Mouse (Mus musculus) left cerebral cortex, postnatal 10 days (tissue): ENCODE data around the gene Lmod3. TPM values are rescaled to one million over a fixed set of nuclear protein-coding genes. Genes with fewer than 3 reads are reported as not detected.

ENCODE experiments used
- DNase-seq, 2 experiments: peaks; one replicate each; pipeline ENCODE4 v3.0.0; 2021 to 2022; ENCODE audit warnings: low spot score in 2 of 2, mixed read lengths in 1 of 2; ENCODE audit errors: extremely low spot score in 1 of 2
- intact Hi-C: fragments of 180-260 bp; cut with DNase I; formaldehyde crosslinking; loops from one replicate; pipeline ENCODE4 v1.15.1; 2025
- total RNA-seq, 2 experiments: library from RNA; stranded (reverse); gene quantifications; 2 replicates each; pipeline ENCODE4 v1.2.3; 2021

The Lmod3 gene
- total RNA-seq, 2 experiments from 2014 or later: 0.87 to 0.94 TPM

DNA sequence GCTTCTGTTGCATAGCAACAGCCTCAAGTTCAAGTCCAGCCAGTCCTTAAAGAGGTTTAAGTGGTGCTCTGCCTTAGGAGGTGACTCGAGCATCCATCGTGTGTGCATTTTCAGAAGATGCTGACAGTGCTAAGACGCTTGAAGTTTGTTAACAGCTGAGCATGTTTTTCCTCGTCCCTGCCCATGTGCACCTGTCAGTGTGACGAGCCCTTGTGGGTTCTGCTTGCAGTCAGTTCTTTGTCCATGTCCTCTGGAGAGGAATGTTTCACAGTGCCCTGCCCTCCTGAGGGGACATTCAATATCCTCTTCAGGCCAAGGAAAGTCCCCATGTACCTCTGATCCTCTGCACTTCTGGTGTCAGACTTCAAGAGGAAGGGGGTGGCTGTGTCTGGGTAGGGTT, 12.5 kb downstream of the Lmod3 start:
- intact Hi-C loops: no loop called here
- DNase-seq: no peak

DNA sequence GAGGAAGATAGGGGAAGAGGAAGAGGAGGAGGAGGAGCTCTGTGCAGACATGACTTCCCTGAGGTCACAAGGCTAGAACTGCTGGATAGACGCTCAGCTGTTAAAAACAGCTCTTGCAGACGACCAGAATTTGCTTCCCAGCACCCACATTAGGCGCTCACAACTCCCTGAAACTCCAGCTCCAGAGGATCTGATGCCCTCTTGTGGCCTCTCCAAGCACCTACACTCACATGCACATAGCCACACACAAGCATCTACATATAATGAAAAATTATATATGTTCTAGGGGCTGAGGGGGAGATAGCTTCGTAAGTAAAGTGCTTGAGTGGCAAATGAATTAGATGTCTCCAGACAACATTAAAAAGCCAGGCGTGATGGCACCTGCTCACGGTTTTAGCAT, 13.2 kb downstream of the Lmod3 start:
- DNase-seq: no peak
- intact Hi-C loops: no loop called here

DNA sequence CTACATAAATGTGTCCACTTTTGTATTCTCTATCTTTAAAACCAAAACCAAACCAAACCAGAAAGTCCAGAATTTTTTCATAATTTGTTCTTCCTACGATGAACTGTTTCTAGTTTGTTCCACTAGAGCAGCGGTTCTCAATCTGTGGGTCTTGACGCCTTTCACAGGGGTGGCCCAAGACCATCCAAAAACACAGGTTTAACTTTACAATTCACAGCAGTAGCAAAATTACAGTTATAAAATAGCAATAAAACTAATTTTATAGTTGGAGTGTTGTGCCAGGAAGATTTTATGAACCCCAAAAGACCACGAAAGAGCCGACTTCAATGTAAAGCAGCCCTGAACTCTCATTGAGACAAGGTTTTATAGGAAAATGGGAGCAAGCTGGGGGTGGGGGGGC, 16.5 kb downstream of the Lmod3 start:
- no peak for DNase-seq
- intact Hi-C loops: no loop called here

DNA sequence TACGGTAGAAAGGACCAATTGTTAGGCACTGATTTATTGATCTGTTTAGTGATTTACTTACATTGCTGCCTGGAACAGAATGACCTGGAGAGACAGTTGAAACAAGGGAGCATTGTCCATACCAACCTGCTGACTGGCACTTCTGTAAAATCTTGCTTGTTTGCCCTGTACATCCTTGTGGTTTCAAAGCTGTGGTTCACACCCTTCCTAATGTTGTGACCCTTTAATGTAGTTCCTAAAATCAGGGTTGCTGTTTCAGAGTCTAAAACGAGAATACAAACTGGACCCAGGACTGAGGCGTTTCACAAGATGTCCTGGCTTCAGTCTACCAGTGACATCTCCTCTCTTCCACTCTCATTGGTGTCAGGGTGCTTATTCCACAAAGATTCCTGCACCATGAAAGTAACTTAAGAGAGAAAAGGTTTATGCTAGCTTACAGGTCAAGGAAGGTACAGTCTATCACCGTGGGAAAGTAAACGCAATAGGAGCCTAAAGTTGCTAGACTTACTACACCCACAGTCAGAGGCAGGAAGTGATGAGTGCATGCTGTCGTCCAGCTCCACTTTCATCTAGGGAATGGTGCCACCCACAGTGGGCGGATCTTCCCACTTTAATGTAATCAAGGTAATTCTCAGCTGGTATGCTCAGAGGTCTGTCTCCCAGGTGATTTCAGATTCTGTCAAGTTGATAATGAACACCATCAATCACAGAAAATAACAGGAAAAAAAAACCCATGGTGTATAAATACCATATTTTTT, 17.5 kb downstream of the Lmod3 start:
- no peak for DNase-seq
- intact Hi-C loops: no loop called here

DNA sequence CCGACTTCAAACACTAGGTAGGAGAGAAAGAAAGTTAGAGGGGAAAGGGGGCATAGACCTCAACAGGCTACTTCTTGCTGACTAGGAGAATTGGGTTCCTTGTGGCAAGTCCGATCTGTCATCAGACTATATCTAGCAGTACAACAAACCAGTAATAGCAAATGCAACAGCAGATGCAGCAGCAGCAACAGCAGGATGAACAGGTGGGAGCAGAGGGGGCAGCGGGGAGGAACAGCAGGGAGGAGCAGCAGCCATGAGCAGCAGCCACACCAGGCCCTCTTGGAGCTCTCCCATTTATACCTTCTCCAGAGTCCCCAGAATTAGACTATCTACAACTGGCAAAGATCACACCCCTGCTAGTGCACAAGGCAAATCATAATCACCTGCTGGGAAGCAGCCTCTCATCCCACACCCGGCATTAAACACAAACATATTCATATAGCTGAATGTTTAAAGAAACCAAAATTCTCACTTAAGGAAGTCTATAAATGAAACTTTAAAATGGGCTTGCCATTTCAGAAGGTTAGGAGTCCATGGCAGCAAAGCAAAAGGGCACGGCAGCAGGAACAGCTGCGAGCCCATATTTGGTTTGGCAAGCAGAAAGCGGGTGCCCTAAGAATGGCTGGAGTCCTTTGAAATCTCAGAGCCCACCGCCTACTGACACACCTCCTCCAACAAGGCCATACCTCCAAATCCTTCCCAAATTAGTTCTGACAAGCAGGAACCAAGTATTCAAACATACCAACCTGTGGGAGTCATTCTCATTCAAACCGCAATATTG, 25.3 kb downstream of the Lmod3 start:
- intact Hi-C loops: no loop called here
- DNase-seq: no peak

DNA sequence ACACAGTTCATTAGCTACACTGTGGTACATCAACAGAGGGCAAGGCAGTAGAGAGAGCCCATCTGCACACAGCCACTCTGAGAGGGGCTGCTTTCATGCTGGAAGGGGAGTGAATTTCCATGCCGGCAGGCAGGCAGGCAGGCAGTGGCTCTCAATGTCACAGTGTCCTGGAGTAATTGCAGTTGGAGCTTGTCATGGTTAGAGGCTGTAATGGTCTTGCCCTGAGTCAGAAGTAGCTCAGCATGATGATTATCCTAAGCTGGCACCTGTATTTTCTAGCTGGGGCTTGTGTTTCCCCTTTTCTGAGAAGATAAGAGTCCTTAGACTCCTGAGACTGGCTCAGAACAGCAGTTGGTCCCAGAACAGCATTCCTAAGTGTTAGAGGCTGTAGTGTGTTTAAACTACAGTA, 26.5 kb downstream of the Lmod3 start:
- DNase-seq: no peak
- intact Hi-C loops: no loop called here

DNA sequence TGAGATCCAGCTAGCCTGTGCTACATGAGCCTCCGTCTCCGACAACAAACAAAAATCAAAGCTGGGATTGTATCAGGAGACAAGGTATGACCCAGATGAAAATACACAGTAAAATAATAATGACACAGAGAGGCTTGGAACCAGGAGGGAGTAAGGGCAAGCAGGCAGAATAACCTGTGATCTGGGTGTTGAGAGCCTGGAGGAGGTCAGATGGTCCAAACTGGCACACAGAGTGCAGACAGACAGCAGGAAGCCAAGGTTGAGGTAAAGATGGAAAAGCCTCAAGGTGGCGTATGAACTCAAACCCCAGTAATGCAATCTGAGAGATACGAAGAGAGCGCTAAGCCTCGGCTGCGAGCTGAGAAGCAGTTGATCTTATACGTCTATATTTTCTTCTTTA, 28.1 kb downstream of the Lmod3 start:
- no peak for DNase-seq
- intact Hi-C loops: no loop called here

DNA sequence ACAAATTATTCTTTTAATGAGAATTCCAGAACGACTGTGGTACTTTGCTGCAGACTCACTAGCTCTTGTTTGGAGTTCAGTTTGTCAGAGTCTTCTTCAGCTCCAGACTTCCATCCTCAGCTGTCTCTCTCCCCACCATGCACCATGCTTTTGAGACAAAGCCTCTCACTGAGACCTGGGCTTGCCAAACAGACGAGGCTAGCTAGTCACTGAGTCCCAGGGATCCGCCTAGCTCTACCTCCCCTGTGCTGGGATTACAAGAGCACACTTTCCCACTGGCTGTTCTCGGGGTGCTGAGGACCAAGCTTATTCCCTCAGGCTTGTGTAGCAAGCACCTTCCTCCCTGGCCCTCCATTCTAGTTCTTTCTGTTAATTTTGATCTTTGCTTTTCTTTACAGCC, 29.0 kb downstream of the Lmod3 start:
- intact Hi-C loops: no loop called here
- no peak for DNase-seq

DNA sequence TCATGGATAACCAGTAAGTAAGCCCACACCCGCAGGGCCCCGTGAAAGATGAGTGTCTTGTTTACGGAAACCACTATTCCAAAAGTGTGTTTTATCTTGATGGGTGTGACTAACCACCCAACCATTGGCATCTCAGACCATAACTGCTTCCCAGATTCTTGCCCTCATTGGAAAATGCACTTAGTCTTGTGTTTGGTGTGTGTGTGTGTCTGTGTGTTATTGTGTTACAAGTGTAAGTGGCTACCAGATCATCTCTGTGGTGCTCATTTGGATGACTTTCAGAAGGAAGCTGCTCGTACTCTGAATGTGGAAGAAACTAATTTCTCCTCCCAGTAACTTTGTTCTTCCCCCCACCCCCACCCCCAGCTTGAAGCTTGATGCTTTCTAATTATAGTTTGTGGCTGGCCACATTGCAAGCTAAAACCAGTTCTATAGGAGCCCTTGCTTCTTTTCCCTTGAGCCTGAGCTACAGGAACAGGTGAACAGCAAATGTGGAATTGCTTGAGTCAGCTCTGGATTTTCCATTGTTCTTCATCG, 29.6 kb downstream of the Lmod3 start:
- DNase-seq: no peak
- intact Hi-C loops: no loop called here

DNA sequence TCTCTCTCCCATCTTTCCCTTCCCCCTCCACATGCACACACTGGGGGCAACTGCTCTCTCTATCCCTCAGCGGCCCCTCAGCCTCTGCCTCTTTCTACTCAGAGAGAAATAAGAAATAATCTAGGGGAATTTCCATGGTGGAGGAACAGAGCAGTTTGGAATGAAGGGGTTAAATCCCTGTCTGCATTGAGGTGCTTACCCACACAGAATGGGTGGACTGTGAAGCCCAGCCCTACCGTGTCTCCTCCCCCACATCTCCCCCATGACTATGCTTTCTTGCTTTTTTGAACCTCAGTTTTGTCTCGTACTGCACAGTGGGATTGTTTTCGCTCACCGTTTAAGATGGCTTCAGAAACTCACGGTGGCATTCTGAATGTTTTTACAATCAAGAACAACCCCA, 30.2 kb downstream of the Lmod3 start:
- no peak for DNase-seq
- intact Hi-C loops: no loop called here

DNA sequence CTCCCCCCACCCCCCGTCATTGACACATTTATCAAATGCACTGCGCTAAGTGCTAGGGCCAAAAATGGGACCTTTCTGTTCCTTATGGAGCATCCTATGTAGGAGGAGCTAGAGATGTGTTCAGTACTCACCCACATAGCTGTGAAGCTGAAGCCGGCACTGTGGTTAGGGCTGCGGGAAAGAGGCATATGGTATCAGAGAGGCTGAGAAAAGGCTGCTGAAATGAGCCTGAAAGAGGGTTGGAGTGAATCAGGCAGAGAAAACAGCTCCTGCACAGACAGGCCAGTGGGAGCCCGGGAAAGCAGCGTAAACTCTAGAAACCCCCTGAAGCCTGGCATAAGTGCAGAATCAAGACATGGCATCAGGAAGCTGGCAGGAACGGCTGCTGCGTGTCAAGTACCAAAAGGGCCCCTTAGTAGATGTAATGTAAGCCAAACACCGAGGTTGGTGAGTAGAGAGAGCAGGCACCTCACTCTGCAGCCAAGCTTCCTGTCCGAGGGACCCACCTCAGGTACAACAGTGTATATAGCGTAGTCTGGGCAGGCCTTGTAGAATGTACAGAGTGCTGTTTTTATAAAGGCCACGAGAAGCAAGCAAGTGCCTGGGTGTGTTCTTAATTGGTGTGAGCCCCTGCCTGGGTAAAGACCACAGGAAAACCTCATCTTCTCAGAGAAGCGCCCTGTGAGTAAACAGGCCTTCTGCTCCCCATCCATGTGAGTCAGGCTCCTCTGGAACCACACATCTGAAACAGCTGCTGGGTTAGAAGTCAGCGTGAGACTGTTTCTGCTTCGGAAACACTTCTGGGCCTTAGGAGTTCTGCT, 31.1 kb downstream of the Lmod3 start:
- peak in 1 of 2 experiments; percentile 53 for DNase-seq
- intact Hi-C loops: no loop called here

DNA sequence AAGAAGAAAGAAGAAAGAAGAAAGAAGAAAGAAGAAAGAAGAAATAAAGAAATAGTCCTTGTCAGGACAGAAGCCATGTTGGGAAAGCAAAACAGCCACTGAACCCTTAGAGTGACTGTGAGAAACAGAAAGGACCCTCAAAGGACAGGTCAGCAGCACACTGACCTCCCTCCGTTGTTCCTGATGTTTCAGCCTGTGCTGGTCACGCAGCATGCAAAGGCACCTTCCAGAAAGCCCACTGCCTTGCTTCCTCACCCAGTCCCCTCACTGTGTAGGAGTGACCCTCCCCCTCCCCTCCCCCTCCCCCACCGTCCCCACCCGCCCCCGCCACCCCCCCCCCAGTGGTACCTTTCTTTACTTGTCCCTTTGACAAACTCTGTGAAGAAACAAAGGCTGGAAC, 31.9 kb downstream of the Lmod3 start:
- DNase-seq: no peak
- intact Hi-C loops: no loop called here

DNA sequence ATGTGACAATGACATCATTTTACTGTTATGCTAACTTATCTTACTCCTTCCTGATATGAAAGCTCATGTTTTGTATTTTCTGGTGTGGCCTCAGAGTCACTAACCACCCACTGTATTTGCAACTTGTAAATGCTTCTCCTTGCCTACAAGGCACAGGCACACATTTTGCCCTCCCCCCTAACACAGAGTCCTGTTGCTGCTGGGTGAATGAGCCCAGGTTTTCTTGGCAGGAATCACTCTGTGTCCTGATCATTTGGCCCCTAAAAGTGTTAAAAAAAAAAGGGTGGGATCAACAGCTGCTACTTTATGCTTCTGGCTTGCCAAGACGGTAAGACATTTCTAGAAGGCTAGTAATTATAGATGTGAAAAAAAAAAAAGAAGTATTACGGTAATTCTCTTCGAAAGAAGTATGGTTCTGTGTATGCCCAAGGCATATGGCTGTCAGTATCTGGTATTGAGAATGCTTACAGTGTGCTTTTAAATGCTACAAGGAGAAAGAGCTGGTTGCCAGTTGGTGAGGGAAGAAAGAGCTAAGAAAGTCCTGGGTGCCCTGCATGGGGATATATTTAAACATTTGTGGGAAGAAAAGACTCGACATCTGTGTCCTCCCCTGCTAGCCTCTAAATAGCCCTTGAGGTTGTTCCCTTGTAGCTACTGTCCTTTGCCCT, 36.3 kb downstream of the Lmod3 start:
- DNase-seq: no peak
- intact Hi-C loops: no loop called here

DNA sequence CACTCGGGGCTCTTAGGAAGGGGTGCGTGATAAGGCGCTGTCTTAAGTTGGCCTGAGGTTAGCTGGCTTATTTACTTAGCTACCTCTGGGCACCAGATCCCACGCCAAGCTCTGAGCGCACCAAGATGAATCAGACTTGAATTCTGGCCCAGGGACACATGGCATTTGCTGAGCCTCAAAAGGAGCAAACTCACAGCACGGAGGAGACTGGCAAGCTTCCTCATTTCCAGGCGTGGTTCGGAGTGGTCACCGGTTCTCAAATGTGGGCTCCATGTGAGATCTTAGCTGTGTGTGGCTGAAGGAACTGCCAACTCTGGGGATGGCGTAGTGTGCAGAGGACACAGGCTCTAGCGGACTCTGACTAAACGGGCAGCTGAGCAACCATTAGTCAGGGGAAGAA, 40.6 kb downstream of the Lmod3 start:
- intact Hi-C loops: no loop called here
- DNase-seq: peak; percentile 43 to 46

DNA sequence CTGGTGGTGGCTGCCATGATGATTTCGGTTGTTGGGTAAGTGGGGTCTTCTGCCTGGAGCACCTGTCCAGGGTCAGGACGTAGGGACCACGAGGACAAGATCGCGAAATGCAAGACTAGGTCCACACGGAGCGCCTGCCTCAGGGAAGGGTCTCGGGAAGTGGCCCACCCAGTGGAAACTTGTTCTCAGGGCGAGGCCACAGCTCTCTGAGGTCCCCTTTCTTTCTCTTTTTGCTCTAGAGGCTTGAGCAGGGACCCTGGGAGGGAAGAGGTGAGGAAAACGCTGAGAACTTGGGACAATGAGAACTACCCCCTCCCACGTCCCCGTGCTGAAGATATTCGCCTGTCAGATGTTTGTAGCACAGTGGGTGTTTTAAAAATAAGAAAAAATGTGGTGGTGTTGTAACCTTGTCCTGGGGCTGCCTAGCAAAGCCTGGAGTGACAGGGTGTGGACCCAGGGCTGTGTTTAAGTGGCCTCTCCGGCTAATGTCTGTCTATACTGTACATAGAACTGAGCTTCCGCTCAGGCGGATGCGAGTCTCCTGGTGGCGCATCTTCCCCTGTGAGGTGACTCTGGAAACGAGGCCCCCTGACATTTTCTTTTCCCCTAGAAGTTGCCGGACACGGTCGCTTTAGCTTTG, 41.5 kb downstream of the Lmod3 start:
- intact Hi-C loops: no loop called here

DNA sequence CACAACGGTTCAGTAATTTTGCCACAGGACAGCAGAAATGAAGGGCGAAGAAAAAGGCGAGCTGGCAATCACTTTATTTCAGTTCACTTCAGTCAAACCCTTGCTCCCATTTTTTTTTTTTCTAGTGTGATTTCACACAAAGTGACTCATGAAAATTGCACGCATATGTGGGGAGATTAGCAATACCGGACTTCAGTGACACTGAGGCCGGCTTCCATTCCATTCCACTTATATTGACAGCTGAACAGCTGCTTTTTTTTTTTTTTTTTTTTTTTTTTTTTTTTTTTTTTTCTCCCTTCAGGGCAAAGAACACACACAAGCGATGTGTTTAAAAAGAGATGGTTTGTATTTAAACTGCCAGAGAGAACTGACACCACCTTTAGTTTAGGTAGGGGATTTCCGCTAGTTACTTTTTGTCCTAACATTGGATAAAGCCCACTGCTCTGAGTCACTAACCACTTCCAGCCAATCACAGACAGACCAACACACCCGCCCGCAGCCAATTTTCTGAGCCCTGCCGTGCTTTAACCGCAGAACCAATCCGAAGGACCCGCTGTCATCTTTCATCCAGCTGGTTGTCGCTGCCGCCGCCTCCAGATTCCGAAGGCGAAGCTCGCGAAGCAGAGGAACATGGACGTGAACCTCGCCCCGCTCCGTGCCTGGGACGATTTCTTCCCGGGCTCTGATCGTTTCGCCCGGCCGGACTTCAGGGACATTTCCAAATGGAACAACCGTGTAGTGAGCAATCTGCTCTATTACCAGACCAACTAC, 42.2 kb downstream of the Lmod3 start, which contains the start of gene Arl6ip5:
Arl6ip5 (plus strand) TSS at position 499 of the 771 bp plus-strand sequence.
- peak; percentile 87 to 92 for DNase-seq
- intact Hi-C loops: no loop called here

More for the DNA sequence above, 41.5 kb downstream of the Lmod3 start:
- no peak for DNase-seq

DNA sequence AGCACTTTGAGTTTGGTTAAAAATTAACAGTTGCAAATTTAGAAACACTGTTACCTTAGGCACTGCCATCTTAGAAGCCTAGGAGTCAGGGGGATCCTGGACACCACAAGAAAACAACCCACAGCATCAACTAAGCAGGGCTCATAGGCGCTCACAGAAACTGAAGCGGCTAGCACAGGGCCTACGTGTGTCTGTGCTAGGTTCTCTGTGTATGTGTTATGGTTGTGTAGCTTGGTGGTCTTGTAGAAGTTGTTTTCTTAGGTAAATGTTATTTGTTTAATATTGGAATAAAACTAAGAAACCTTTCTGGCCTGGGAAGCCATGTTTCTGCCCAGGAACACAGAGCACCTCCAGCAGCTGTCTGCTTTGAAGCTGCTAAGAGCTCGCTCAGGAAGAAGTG, 42.8 kb downstream of the Lmod3 start:
- DNase-seq: no peak
- intact Hi-C loops: no loop called here

DNA sequence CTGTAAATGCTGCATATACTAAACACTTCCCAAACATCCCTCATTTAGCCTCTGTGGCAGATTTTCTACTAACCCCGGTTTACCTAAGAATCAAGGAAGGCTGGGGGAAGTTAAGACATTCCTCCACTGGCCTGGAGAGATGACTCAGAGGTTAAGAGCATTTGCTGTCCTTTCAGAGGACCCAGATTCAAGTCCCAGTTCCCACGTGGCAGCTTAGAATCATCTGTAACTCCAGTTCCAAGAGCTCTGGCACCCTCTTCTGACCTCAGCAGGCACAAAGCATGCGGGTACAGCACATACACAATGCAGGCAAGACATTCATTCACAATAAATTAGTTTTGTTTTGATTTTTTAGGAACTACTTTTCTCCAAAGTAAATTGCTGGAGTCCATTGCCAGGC, 43.4 kb downstream of the Lmod3 start:
- intact Hi-C loops: no loop called here
- DNase-seq: no peak
